Mouse (Mus musculus): ENCODE measurements around the gene Elf1. TPM values are rescaled to one million over a fixed set of nuclear protein-coding genes. Genes with fewer than 3 reads are reported as not detected.
"Not testable (repeated sequence)": the region's sequence is repeated elsewhere in the genome, so short reads cannot be mapped to it uniquely, and the experiment has no call there.

Elf1 gene
- polyA plus RNA-seq, 1 experiment from 2014 or later = 18.2 TPM

DNA sequence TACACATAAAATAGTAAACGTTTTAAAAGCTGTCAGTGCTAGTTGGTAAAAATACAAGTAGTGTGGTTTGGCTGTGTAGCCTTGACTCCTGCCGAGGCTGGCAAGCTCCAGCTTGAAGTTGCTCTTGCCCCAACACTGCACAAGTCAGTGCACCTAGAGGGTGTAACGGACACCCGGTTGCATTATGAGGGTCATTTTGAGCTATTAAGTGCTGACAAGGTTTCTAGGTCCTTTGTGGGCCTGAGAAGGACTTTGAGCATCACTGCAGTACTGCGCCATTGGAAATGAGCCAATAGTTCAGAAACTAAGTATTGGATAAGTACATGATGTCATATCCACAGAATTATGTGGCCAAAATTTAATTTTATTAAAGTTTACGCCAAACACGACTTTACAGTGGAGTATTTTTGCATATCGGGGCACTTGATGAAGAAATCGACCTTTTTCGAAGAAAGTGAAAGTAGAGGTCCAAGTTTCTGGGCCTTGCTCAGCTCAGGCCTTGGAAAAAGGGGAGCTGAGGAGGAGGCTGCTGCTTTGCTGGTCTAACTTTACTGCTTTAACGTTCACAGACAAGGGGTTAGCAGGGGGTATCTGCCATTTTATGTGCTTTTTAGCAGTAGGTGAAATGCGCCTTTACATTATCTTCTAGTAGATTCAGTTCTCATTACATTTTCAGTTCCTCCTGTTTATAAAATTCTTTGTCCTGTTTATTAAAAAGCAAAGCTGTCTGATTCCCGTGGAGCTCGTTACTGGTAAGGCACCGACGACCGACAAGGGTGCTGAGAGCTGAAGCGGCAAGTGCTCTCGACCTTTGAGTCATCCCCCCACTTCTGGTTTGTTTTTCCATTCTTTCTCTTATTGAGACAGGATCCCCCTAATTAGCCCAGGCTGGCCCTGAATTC, 38.0 kb downstream of the Elf1 start:
- H3K27ac ChIP-seq = no peak overlapping the region
- no peak for TF ChIP-seq CTCF (IDR thresholded peaks at IDR 0.05; ENCODE audit: low read depth)
- no peak overlapping the region for H3K4me3 ChIP-seq (replicated peaks; ENCODE audit: low read depth, low read length)
- no peaks in the 10 kb centered on the region for H3K9me3 ChIP-seq (replicated peaks; ENCODE audit: low read length)
- DNase-seq (ENCODE audit: low spot score) = no peak
- H3K27me3 ChIP-seq (ENCODE audit: insufficient read depth, low read length) = no peaks in the 10 kb centered on the region
- H3K4me1 ChIP-seq (replicated peaks; ENCODE audit: insufficient read depth, low read length) = peaks cover 17% of the 10 kb centered on the region; the same call in 1 of the 2 replicates
- no peak overlapping the region for H3K4me2 ChIP-seq (ENCODE audit: low read length)
- no peak overlapping the region for H3K9ac ChIP-seq (ENCODE audit: low read depth, low read length)
- H3K36me3 ChIP-seq (ENCODE audit: insufficient read depth, low read length) = no peaks in the 10 kb centered on the region
- 65% methylated on average over 19 of the region's 19 CpGs for WGBS
- ATAC-seq (replicated peaks; ENCODE audit: low FRiP score, low read depth) = no peak

DNA sequence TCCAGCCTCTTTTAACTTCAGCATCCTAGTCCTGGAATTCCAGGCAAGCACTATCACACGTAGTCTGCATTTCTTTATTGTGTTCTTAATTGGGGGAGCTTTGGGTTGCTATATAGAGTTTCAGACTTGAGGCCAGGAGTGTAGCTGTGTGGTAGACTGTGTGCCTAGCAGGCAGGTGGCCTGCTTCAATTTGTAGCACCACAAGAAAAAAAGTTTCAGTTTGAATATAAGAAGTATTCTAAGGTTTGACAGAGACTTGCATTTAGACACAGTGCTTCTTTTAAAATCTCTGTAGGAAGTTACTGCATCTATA, 38.6 kb downstream of the Elf1 start:
- DNase-seq (ENCODE audit: low spot score) (no peak), ATAC-seq (replicated peaks; ENCODE audit: low FRiP score, low read depth) (no peak)
- WGBS = 47% methylated on average over 1 of the region's 1 CpGs
- no peak overlapping the region for H3K4me3 ChIP-seq (replicated peaks; ENCODE audit: low read depth, low read length)
- no peak overlapping the region for H3K27ac ChIP-seq
- H3K9ac ChIP-seq (ENCODE audit: low read depth, low read length) = no peak overlapping the region
- no peaks in the 10 kb centered on the region for H3K27me3 ChIP-seq (ENCODE audit: insufficient read depth, low read length)
- H3K4me1 ChIP-seq (replicated peaks; ENCODE audit: insufficient read depth, low read length) = peaks cover 17% of the 10 kb centered on the region; the same call in 1 of the 2 replicates
- H3K4me2 ChIP-seq (ENCODE audit: low read length) = no peak overlapping the region
- no peaks in the 10 kb centered on the region for H3K36me3 ChIP-seq (ENCODE audit: insufficient read depth, low read length)
- H3K9me3 ChIP-seq (replicated peaks; ENCODE audit: low read length) = no peaks in the 10 kb centered on the region
- no peak for TF ChIP-seq CTCF (IDR thresholded peaks at IDR 0.05; ENCODE audit: low read depth)

DNA sequence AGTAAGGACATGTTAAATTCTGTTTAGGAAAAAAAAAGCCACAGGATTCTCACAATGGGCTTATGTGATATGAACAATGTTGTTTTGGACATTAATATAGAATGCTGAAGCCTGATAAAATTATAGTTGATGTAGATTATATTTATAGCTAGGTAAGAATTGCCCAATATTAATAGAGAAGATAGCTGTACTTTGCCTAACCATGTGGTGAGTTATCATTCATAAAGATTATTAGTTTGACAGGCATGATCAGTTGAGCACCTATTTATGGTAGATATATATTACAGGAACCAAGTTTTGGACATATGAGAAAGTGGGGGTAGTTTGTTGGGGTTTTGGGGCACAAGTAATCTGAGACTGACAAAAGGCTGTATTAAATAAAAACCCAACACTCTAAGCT, 39.6 kb downstream of the Elf1 start:
- Histone ChIP-seq H3K9me3 (replicated peaks; ENCODE audit: low read length) (no peaks in the 10 kb centered on the region), H3K4me2 (ENCODE audit: low read length) (no peak overlapping the region), H3K27me3 (ENCODE audit: insufficient read depth, low read length) (no peaks in the 10 kb centered on the region), H3K9ac (ENCODE audit: low read depth, low read length) (no peak overlapping the region), H3K4me1 (replicated peaks; ENCODE audit: insufficient read depth, low read length) (peaks cover 17% of the 10 kb centered on the region; the same call in 1 of the 2 replicates), H3K36me3 (ENCODE audit: insufficient read depth, low read length) (no peaks in the 10 kb centered on the region), H3K4me3 (replicated peaks; ENCODE audit: low read depth, low read length) (no peak overlapping the region), H3K27ac (0 out of 2 replicates have a peak overlapping the region, but pooled peaks have one; percentile 39)
- TF ChIP-seq CTCF (IDR thresholded peaks at IDR 0.05; ENCODE audit: low read depth) = no peak
- DNase-seq (ENCODE audit: low spot score) (no peak), ATAC-seq (replicated peaks; ENCODE audit: low FRiP score, low read depth) (no peak)

DNA sequence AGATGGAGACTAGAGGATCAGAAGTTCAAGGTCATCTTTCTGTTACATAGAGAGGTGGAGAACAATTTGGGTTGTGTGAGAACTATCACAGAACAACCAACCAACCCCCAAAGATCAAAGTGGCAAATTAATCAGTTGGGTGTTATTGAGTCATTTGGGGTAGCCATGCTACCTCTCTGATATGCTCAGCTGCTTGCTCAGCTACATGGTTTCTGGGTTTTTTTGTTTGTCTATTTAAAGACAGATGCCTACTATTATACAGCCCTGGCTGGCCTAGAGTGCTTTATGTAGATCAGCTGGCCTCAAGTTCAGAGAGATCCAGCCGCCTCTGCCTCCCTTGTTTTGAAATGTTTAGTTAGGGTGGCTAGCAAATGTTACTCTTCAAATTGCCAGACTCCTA, 40.1 kb downstream of the Elf1 start:
- Histone ChIP-seq H3K27ac (peak overlapping the region; percentile 39; the same call in 1 of the 2 replicates), H3K9ac (ENCODE audit: low read depth, low read length) (no peak overlapping the region), H3K4me2 (ENCODE audit: low read length) (no peak overlapping the region), H3K9me3 (replicated peaks; ENCODE audit: low read length) (no peaks in the 10 kb centered on the region), H3K27me3 (ENCODE audit: insufficient read depth, low read length) (no peaks in the 10 kb centered on the region), H3K36me3 (ENCODE audit: insufficient read depth, low read length) (no peaks in the 10 kb centered on the region), H3K4me1 (replicated peaks; ENCODE audit: insufficient read depth, low read length) (peaks cover 17% of the 10 kb centered on the region; the same call in 1 of the 2 replicates), H3K4me3 (replicated peaks; ENCODE audit: low read depth, low read length) (no peak overlapping the region)
- DNase-seq (ENCODE audit: low spot score) (no peak), ATAC-seq (replicated peaks; ENCODE audit: low FRiP score, low read depth) (no peak)
- WGBS = 93% methylated on average over 1 of the region's 1 CpGs
- TF ChIP-seq CTCF (IDR thresholded peaks at IDR 0.05; ENCODE audit: low read depth) = no peak

DNA sequence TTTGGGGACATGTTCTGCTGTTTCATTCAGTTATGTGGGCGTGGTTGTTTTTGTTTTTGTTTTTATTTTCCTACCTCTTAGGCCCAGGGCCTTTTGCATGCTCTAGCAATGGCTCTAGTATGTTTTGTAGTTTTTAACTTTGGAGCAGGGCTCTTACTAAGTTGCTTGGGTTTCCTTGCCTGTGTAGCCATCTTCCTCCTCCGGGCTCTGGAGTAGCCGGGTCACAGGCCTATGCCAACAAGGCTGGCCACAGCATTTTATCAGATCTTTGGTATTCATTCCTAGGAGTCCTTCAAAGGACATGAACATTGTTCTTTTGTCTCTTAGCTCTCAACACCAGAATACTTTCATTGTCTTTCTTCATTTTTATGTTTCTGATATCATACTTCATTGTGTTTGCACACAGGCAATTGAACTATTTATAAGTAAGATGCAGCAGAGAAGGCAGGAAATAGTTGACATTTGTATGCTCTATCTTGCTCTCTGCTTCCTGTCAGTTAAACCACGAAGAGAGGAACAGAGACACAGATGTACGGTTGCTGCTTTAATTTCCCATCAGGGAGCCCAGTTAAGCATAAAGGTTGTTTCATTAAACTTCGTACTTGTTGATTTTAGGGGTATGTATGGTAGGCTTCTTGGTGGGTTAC, 40.6 kb downstream of the Elf1 start:
- H3K27me3 ChIP-seq (ENCODE audit: insufficient read depth, low read length) = no peaks in the 10 kb centered on the region
- no peak overlapping the region for H3K9ac ChIP-seq (ENCODE audit: low read depth, low read length)
- H3K27ac ChIP-seq = peak overlapping the region; percentile 39; the same call in 1 of the 2 replicates
- ATAC-seq (replicated peaks; ENCODE audit: low FRiP score, low read depth) (no peak), DNase-seq (ENCODE audit: low spot score) (peak; percentile 32)
- H3K9me3 ChIP-seq (replicated peaks; ENCODE audit: low read length) = no peaks in the 10 kb centered on the region
- no peaks in the 10 kb centered on the region for H3K36me3 ChIP-seq (ENCODE audit: insufficient read depth, low read length)
- H3K4me1 ChIP-seq (replicated peaks; ENCODE audit: insufficient read depth, low read length) = peaks cover 17% of the 10 kb centered on the region; the same call in 1 of the 2 replicates
- WGBS = 61% methylated on average over 6 of the region's 6 CpGs
- TF ChIP-seq CTCF (IDR thresholded peaks at IDR 0.05; ENCODE audit: low read depth) = no peak
- no peak overlapping the region for H3K4me2 ChIP-seq (ENCODE audit: low read length)
- no peak overlapping the region for H3K4me3 ChIP-seq (replicated peaks; ENCODE audit: low read depth, low read length)

DNA sequence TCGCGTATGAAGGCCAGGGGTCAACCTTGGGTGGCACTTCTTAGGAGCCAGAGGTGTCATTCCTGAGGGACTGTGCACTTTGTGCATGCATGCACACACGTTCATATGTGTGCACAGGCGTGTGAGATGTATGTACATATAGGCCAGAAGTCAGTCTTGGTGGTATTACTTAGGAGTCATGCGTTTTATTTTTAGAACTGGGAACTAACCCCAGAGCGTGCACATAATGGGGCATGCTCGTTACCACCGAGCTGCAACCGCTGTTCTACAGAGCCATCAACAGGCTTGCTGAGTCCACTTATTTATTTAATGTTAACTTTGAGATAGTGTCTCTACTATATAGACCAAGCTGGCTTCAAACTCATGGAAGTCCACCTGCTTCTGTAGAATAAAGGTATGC, 41.4 kb downstream of the Elf1 start:
- Histone ChIP-seq H3K4me2 (ENCODE audit: low read length) (no peak overlapping the region), H3K27me3 (ENCODE audit: insufficient read depth, low read length) (no peaks in the 10 kb centered on the region), H3K27ac (no peak overlapping the region), H3K4me3 (replicated peaks; ENCODE audit: low read depth, low read length) (no peak overlapping the region), H3K9ac (ENCODE audit: low read depth, low read length) (no peak overlapping the region), H3K9me3 (replicated peaks; ENCODE audit: low read length) (no peaks in the 10 kb centered on the region), H3K4me1 (replicated peaks; ENCODE audit: insufficient read depth, low read length) (peaks cover 13% of the 10 kb centered on the region; the same call in 1 of the 2 replicates), H3K36me3 (ENCODE audit: insufficient read depth, low read length) (no peaks in the 10 kb centered on the region)
- DNase-seq (ENCODE audit: low spot score) (no peak), ATAC-seq (replicated peaks; ENCODE audit: low FRiP score, low read depth) (no peak)
- 87% methylated on average over 9 of the region's 9 CpGs for WGBS
- no peak for TF ChIP-seq CTCF (IDR thresholded peaks at IDR 0.05; ENCODE audit: low read depth)

DNA sequence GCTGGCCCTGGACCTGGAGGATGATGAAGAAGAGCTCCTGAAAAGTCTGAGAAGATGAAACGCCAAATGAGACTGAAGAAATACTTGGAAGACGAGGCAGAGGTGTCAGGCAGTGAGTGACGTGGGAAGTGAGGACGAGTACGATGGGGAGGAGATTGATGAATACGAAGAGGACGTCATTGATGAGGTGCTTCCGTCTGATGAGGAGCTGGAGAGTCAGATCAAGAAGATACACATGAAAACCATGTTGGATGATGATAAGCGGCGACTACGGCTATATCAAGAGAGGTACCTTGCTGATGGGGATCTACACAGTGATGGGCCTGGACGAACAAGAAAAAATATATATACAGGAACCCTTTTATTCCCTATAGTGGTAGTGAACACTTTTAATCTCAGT, 45.1 kb downstream of the Elf1 start:
- not testable (repeated sequence) for H3K4me2 ChIP-seq (ENCODE audit: low read length); H3K27me3 ChIP-seq (ENCODE audit: insufficient read depth, low read length); DNase-seq (ENCODE audit: low spot score); H3K9me3 ChIP-seq (replicated peaks; ENCODE audit: low read length); H3K4me3 ChIP-seq (replicated peaks; ENCODE audit: low read depth, low read length); H3K36me3 ChIP-seq (ENCODE audit: insufficient read depth, low read length); H3K4me1 ChIP-seq (replicated peaks; ENCODE audit: insufficient read depth, low read length); H3K27ac ChIP-seq; ATAC-seq (replicated peaks; ENCODE audit: low FRiP score, low read depth); H3K9ac ChIP-seq (ENCODE audit: low read depth, low read length)
- 91% methylated on average over 12 of the region's 12 CpGs for WGBS

Data from kidney, postnatal 0 days (tissue).